Comparison of ENCODE assay signal across 10 mouse cellular contexts in genomic region chr6:94640297-94640696, GRCm38 (mm10). TPM values are rescaled to one million over a fixed set of nuclear protein-coding genes. Genes with fewer than 3 reads are reported as not detected.
A peak's percentile ranks its signal among the peaks of the same experiment; 100 is the strongest.
DNase-seq lines count a peak whose midpoint lies in the region; ATAC-seq and TF ChIP-seq lines count a peak whose summit lies in the region.
"Had no signal": no experiment of that assay in that cellular context is flagged by ENCODE, and none has a peak within 500 bp of the region (broad histone marks: within the 10 kb centered on the region; RNA-seq: fewer than 3 reads in every experiment).

No protein-coding gene starts in this region.

- no peak for TF ChIP-seq EP300 in stomach, postnatal 0 days (optimal IDR thresholded peaks at IDR 0.05)

- no peak overlapping the region for H3K4me3 ChIP-seq in embryonic facial prominence, embryonic 12.5 days
- H3K4me3 ChIP-seq in hindbrain, postnatal 0 days (ENCODE audit: low read length) = no peak overlapping the region
- no peak overlapping the region for H3K4me3 ChIP-seq in stomach, postnatal 0 days (ENCODE audit: low read depth, low read length)
- H3K4me3 ChIP-seq: heart, adult 2 months; lung, embryonic 15.5 days had no signal

- 25% methylated on average over 7 of the region's 7 CpGs for WGBS in embryonic facial prominence, embryonic 12.5 days
- WGBS in hindbrain, postnatal 0 days = 30% methylated on average over 7 of the region's 7 CpGs
- WGBS in stomach, postnatal 0 days = 23% methylated on average over 7 of the region's 7 CpGs

- H3K4me2 ChIP-seq in embryonic facial prominence, embryonic 12.5 days (replicated peaks) = no peak overlapping the region
- H3K4me2 ChIP-seq in hindbrain, postnatal 0 days (ENCODE audit: low read depth, low read length) = no peak overlapping the region
- no peak overlapping the region for H3K4me2 ChIP-seq in stomach, postnatal 0 days (replicated peaks; ENCODE audit: low read depth)
- H3K4me2 ChIP-seq: lung, embryonic 15.5 days had no signal

- peaks cover 35% of the 10 kb centered on the region for H3K4me1 ChIP-seq in embryonic facial prominence, embryonic 12.5 days
- peaks cover 15% of the 10 kb centered on the region; the same call in 1 of the 2 replicates for H3K4me1 ChIP-seq in hindbrain, postnatal 0 days (ENCODE audit: insufficient read depth, low read length)
- H3K4me1 ChIP-seq in stomach, postnatal 0 days (replicated peaks; ENCODE audit: control insufficient read depth, insufficient read depth) = peaks cover 5% of the 10 kb centered on the region; the same call in 1 of the 2 replicates

- DNase-seq in kidney, postnatal 14 days = peak; percentile 24
- no peak for DNase-seq in kidney, postnatal 36 days
- peak; percentile 24 for DNase-seq in adrenal gland, postnatal 25 days
- DNase-seq in hindbrain, postnatal 0 days (ENCODE audit: low spot score) = peak; percentile 75
- DNase-seq in stomach, postnatal 0 days (ENCODE audit: low spot score) = no peak
- no peak for DNase-seq in thymus, postnatal 25 days
- DNase-seq in frontal cortex, postnatal 25 days (ENCODE audit: low spot score in 2 of 2) = no peak

- H3K9ac ChIP-seq in embryonic facial prominence, embryonic 12.5 days = no peak overlapping the region
- no peak overlapping the region for H3K9ac ChIP-seq in hindbrain, postnatal 0 days (replicated peaks; ENCODE audit: low read length)
- no peak overlapping the region for H3K9ac ChIP-seq in stomach, postnatal 0 days (ENCODE audit: low read length)
- H3K9ac ChIP-seq: lung, embryonic 15.5 days had no signal

- no peaks in the 10 kb centered on the region for H3K9me3 ChIP-seq in embryonic facial prominence, embryonic 12.5 days
- no peaks in the 10 kb centered on the region for H3K9me3 ChIP-seq in hindbrain, postnatal 0 days (ENCODE audit: low read length)
- H3K9me3 ChIP-seq in stomach, postnatal 0 days (ENCODE audit: control insufficient read depth, low read length) = no peaks in the 10 kb centered on the region
- H3K9me3 ChIP-seq: lung, embryonic 15.5 days had no signal

- no peaks in the 10 kb centered on the region for H3K27me3 ChIP-seq in embryonic facial prominence, embryonic 12.5 days
- no peaks in the 10 kb centered on the region for H3K27me3 ChIP-seq in hindbrain, postnatal 0 days (ENCODE audit: insufficient read depth, low read length)
- H3K27me3 ChIP-seq in stomach, postnatal 0 days (ENCODE audit: control insufficient read depth, insufficient read depth, low read length) = no peaks in the 10 kb centered on the region
- H3K27me3 ChIP-seq: lung, embryonic 15.5 days had no signal

- no peak for TF ChIP-seq CTCF in hindbrain, postnatal 0 days (IDR thresholded peaks at IDR 0.05; ENCODE audit: low read depth)
- TF ChIP-seq CTCF in stomach, postnatal 0 days (IDR thresholded peaks at IDR 0.05; ENCODE audit: low read depth) = no peak

- ATAC-seq in embryonic facial prominence, embryonic 12.5 days (ENCODE audit: insufficient number of reproducible peaks, insufficient read depth, low FRiP score, low TSS enrichment) = no peak
- ATAC-seq in hindbrain, postnatal 0 days = peak; percentile 69
- ATAC-seq in stomach, postnatal 0 days (ENCODE audit: low FRiP score, low TSS enrichment) = 0 out of 2 replicates have a peak, but pooled peaks have one; percentile 41

- H3K27ac ChIP-seq in embryonic facial prominence, embryonic 12.5 days = 0 out of 2 replicates have a peak overlapping the region, but pooled peaks have one; percentile 11
- H3K27ac ChIP-seq in hindbrain, postnatal 0 days = peak overlapping the region; percentile 62
- H3K27ac ChIP-seq in stomach, postnatal 0 days (replicated peaks) = no peak overlapping the region
- H3K27ac ChIP-seq: heart, adult 2 months; lung, embryonic 15.5 days had no signal

- H3K36me3 ChIP-seq in embryonic facial prominence, embryonic 12.5 days = no peaks in the 10 kb centered on the region
- H3K36me3 ChIP-seq in hindbrain, postnatal 0 days (ENCODE audit: insufficient read depth, low read length) = no peaks in the 10 kb centered on the region
- H3K36me3 ChIP-seq in stomach, postnatal 0 days (ENCODE audit: control insufficient read depth, insufficient read depth, low read length) = no peaks in the 10 kb centered on the region
- H3K36me3 ChIP-seq: lung, embryonic 15.5 days had no signal

RNA-seq across cellular contexts. Expression of gene Lrig1, which starts 59.7 kb away (rescaled TPM):
- total RNA-seq in adrenal gland, postnatal 25 days (2021) = 9.4 and 14.4 TPM in 2 replicates
- polyA plus RNA-seq in embryonic facial prominence, embryonic 12.5 days (2016; fragmentation: Nextera tagmentation; extraction: Ambion mirVana) = 20.1 and 23.3 TPM in 2 replicates
- 131 and 146 TPM in 2 replicates for total RNA-seq in hindbrain, postnatal 0 days (2014; rRNA removed)
- polyA plus RNA-seq in hindbrain, postnatal 0 days (2015; fragmentation: Nextera tagmentation; extraction: Ambion mirVana) = 23.0 and 27.8 TPM in 2 replicates
- polyA plus RNA-seq in stomach, postnatal 0 days (2015; fragmentation: Nextera tagmentation; extraction: Ambion mirVana) = 15.2 and 19.6 TPM in 2 replicates

Comparison
In these comparisons a context has a peak if more than half of its experiments do, and no peak if none do; other contexts are left out.
1. DNase-seq: peak in kidney, postnatal 14 days (single experiment), adrenal gland, postnatal 25 days (single experiment) and hindbrain, postnatal 0 days (single experiment); none in kidney, postnatal 36 days (0 of 2), stomach, postnatal 0 days (single experiment), thymus, postnatal 25 days (single experiment) and frontal cortex, postnatal 25 days (0 of 2).